Mouse (Mus musculus): ENCODE measurements around the gene Caln1. TPM values are rescaled to one million over a fixed set of nuclear protein-coding genes. Genes with fewer than 3 reads are reported as not detected.

The Caln1 gene
- polyA plus RNA-seq, 1 experiment from 2014 or later, result not detected

- H3K9me3 ChIP-seq (replicated peaks), result peaks cover 9% of the 10 kb centered on the region; the same call in 1 of the 2 replicates
- no peak overlapping the region for H3K4me2 ChIP-seq
- no peaks in the 10 kb centered on the region for H3K4me1 ChIP-seq (replicated peaks)
- 56% methylated on average over 5 of the region's 5 CpGs for WGBS (ENCODE audit: insufficient replicate concordance)
- no peak for ATAC-seq (ENCODE audit: insufficient read depth)
- H3K27ac ChIP-seq (replicated peaks), result no peak overlapping the region
- no peak overlapping the region for H3K4me3 ChIP-seq (replicated peaks)
- H3K36me3 ChIP-seq (replicated peaks), result no peaks in the 10 kb centered on the region
- H3K9ac ChIP-seq, result no peak overlapping the region
- no peaks in the 10 kb centered on the region for H3K27me3 ChIP-seq
Observed at GRCm38 (mm10) chr5:130547496-130547895, 178.2 kb downstream of the Caln1 start.

- Histone ChIP-seq H3K27ac (replicated peaks) (no peak overlapping the region), H3K9me3 (replicated peaks) (peaks cover 4% of the 10 kb centered on the region; the same call in 1 of the 2 replicates), H3K36me3 (replicated peaks) (no peaks in the 10 kb centered on the region), H3K4me1 (replicated peaks) (no peaks in the 10 kb centered on the region), H3K9ac (no peak overlapping the region), H3K4me3 (replicated peaks) (no peak overlapping the region), H3K4me2 (no peak overlapping the region), H3K27me3 (no peaks in the 10 kb centered on the region)
- no peak for ATAC-seq (ENCODE audit: insufficient read depth)
- 49% methylated on average over 4 of the region's 4 CpGs for WGBS (ENCODE audit: insufficient replicate concordance)
Observed at GRCm38 (mm10) chr5:130553916-130554315, 184.7 kb downstream of the Caln1 start.

- Histone ChIP-seq H3K36me3 (replicated peaks) (no peaks in the 10 kb centered on the region), H3K9ac (no peak overlapping the region), H3K4me2 (no peak overlapping the region), H3K27me3 (no peaks in the 10 kb centered on the region), H3K27ac (replicated peaks) (no peak overlapping the region), H3K4me1 (replicated peaks) (no peaks in the 10 kb centered on the region), H3K9me3 (replicated peaks) (no peaks in the 10 kb centered on the region), H3K4me3 (replicated peaks) (no peak overlapping the region)
- 68% methylated on average over 3 of the region's 3 CpGs for WGBS (ENCODE audit: insufficient replicate concordance)
- ATAC-seq (ENCODE audit: insufficient read depth), result no peak
Observed at GRCm38 (mm10) chr5:130563146-130563545, 193.9 kb downstream of the Caln1 start.

- no peak for ATAC-seq (ENCODE audit: insufficient read depth)
- Histone ChIP-seq H3K27me3 (no peaks in the 10 kb centered on the region), H3K27ac (replicated peaks) (no peak overlapping the region), H3K4me2 (no peak overlapping the region), H3K4me3 (replicated peaks) (no peak overlapping the region), H3K36me3 (replicated peaks) (no peaks in the 10 kb centered on the region), H3K9me3 (replicated peaks) (no peaks in the 10 kb centered on the region), H3K4me1 (replicated peaks) (no peaks in the 10 kb centered on the region), H3K9ac (no peak overlapping the region)
- WGBS (ENCODE audit: insufficient replicate concordance), result 68% methylated on average over 3 of the region's 3 CpGs
Observed at GRCm38 (mm10) chr5:130566002-130566401, 196.7 kb downstream of the Caln1 start.

GRCm38 (mm10) chr5:130577581-130577980, 208.3 kb downstream of the Caln1 start:
- Histone ChIP-seq H3K4me3 (replicated peaks) (no peak overlapping the region), H3K4me2 (no peak overlapping the region), H3K36me3 (replicated peaks) (no peaks in the 10 kb centered on the region), H3K27me3 (no peaks in the 10 kb centered on the region), H3K4me1 (replicated peaks) (no peaks in the 10 kb centered on the region), H3K9me3 (replicated peaks) (no peaks in the 10 kb centered on the region), H3K27ac (replicated peaks) (no peak overlapping the region), H3K9ac (no peak overlapping the region)
- ATAC-seq (ENCODE audit: insufficient read depth), result no peak
- WGBS (ENCODE audit: insufficient replicate concordance), result 61% methylated on average over 2 of the region's 2 CpGs

GRCm38 (mm10) chr5:130584042-130584441, 214.8 kb downstream of the Caln1 start:
- Histone ChIP-seq H3K27me3 (no peaks in the 10 kb centered on the region), H3K9ac (no peak overlapping the region), H3K4me1 (replicated peaks) (no peaks in the 10 kb centered on the region), H3K27ac (replicated peaks) (no peak overlapping the region), H3K36me3 (replicated peaks) (no peaks in the 10 kb centered on the region), H3K4me3 (replicated peaks) (no peak overlapping the region), H3K4me2 (no peak overlapping the region), H3K9me3 (replicated peaks) (no peaks in the 10 kb centered on the region)
- 49% methylated on average over 3 of the region's 3 CpGs for WGBS (ENCODE audit: insufficient replicate concordance)
- ATAC-seq (ENCODE audit: insufficient read depth), result no peak

- H3K36me3 ChIP-seq (replicated peaks), result no peaks in the 10 kb centered on the region
- H3K4me1 ChIP-seq (replicated peaks), result no peaks in the 10 kb centered on the region
- ATAC-seq (ENCODE audit: insufficient read depth), result no peak
- no peak overlapping the region for H3K9ac ChIP-seq
- no peak overlapping the region for H3K4me3 ChIP-seq (replicated peaks)
- H3K4me2 ChIP-seq, result no peak overlapping the region
- H3K9me3 ChIP-seq (replicated peaks), result no peaks in the 10 kb centered on the region
- no peak overlapping the region for H3K27ac ChIP-seq (replicated peaks)
- WGBS (ENCODE audit: insufficient replicate concordance), result 71% methylated on average over 4 of the region's 4 CpGs
- no peaks in the 10 kb centered on the region for H3K27me3 ChIP-seq
Observed at GRCm38 (mm10) chr5:130586257-130586656, 217.0 kb downstream of the Caln1 start.

- Histone ChIP-seq H3K9me3 (replicated peaks) (0 out of 2 replicates have a peak, but pooled peaks cover 7% of the 10 kb centered on the region), H3K9ac (no peak overlapping the region), H3K36me3 (replicated peaks) (no peaks in the 10 kb centered on the region), H3K27me3 (no peaks in the 10 kb centered on the region), H3K4me3 (replicated peaks) (no peak overlapping the region), H3K4me2 (no peak overlapping the region), H3K4me1 (replicated peaks) (no peaks in the 10 kb centered on the region), H3K27ac (replicated peaks) (no peak overlapping the region)
- 70% methylated on average over 6 of the region's 6 CpGs for WGBS (ENCODE audit: insufficient replicate concordance)
- ATAC-seq (ENCODE audit: insufficient read depth), result no peak
Observed at GRCm38 (mm10) chr5:130596541-130596940, 227.3 kb downstream of the Caln1 start.

GRCm38 (mm10) chr5:130613657-130614056, 244.4 kb downstream of the Caln1 start:
- Histone ChIP-seq H3K4me3 (replicated peaks) (no peak overlapping the region), H3K27ac (replicated peaks) (no peak overlapping the region), H3K4me1 (replicated peaks) (no peaks in the 10 kb centered on the region), H3K36me3 (replicated peaks) (no peaks in the 10 kb centered on the region), H3K9ac (no peak overlapping the region), H3K9me3 (replicated peaks) (no peaks in the 10 kb centered on the region), H3K27me3 (no peaks in the 10 kb centered on the region), H3K4me2 (no peak overlapping the region)
- ATAC-seq (ENCODE audit: insufficient read depth), result no peak
- 41% methylated on average over 3 of the region's 3 CpGs for WGBS (ENCODE audit: insufficient replicate concordance)

GRCm38 (mm10) chr5:130614209-130614608, 245.0 kb downstream of the Caln1 start:
- Histone ChIP-seq H3K4me1 (replicated peaks) (no peaks in the 10 kb centered on the region), H3K4me2 (no peak overlapping the region), H3K36me3 (replicated peaks) (no peaks in the 10 kb centered on the region), H3K9ac (no peak overlapping the region), H3K27ac (replicated peaks) (no peak overlapping the region), H3K9me3 (replicated peaks) (peaks cover 3% of the 10 kb centered on the region; the same call in 1 of the 2 replicates), H3K4me3 (replicated peaks) (no peak overlapping the region), H3K27me3 (no peaks in the 10 kb centered on the region)
- WGBS (ENCODE audit: insufficient replicate concordance), result 60% methylated on average over 3 of the region's 3 CpGs
- ATAC-seq (ENCODE audit: insufficient read depth), result no peak

GRCm38 (mm10) chr5:130620060-130620459, 250.8 kb downstream of the Caln1 start:
- 73% methylated on average over 7 of the region's 7 CpGs for WGBS (ENCODE audit: insufficient replicate concordance)

GRCm38 (mm10) chr5:130623206-130623605, 254.0 kb downstream of the Caln1 start:
- ATAC-seq (ENCODE audit: insufficient read depth), result no peak
- 57% methylated on average over 5 of the region's 5 CpGs for WGBS (ENCODE audit: insufficient replicate concordance)

More at GRCm38 (mm10) chr5:130620060-130620459, 250.8 kb downstream of the Caln1 start:
- no peaks in the 10 kb centered on the region for H3K4me1 ChIP-seq (replicated peaks)
- H3K9me3 ChIP-seq (replicated peaks), result peaks cover 8% of the 10 kb centered on the region; the same call in 1 of the 2 replicates
- H3K4me3 ChIP-seq (replicated peaks), result no peak overlapping the region
- no peak overlapping the region for H3K27ac ChIP-seq (replicated peaks)
- H3K27me3 ChIP-seq, result no peaks in the 10 kb centered on the region
- ATAC-seq (ENCODE audit: insufficient read depth), result no peak
- no peak overlapping the region for H3K4me2 ChIP-seq
- H3K36me3 ChIP-seq (replicated peaks), result no peaks in the 10 kb centered on the region
- no peak overlapping the region for H3K9ac ChIP-seq

More at GRCm38 (mm10) chr5:130623206-130623605, 254.0 kb downstream of the Caln1 start:
- peaks cover 8% of the 10 kb centered on the region; the same call in 1 of the 2 replicates for H3K9me3 ChIP-seq (replicated peaks)
- no peaks in the 10 kb centered on the region for H3K36me3 ChIP-seq (replicated peaks)
- H3K4me1 ChIP-seq (replicated peaks), result no peaks in the 10 kb centered on the region
- no peak overlapping the region for H3K4me2 ChIP-seq
- no peak overlapping the region for H3K4me3 ChIP-seq (replicated peaks)
- no peaks in the 10 kb centered on the region for H3K27me3 ChIP-seq
- H3K9ac ChIP-seq, result no peak overlapping the region
- H3K27ac ChIP-seq (replicated peaks), result no peak overlapping the region
